Mouse (Mus musculus) heart, adult 2 months (tissue): ENCODE results near the gene Phf10.

Source experiments
- CTCF ChIP-seq: fragments of 200-600 bp; IDR thresholded peaks from 2 replicates; pipeline ENCODE4 v1.8.1; 2022; ENCODE audit warnings: antibody characterized with exemption, mild to moderate bottlenecking, moderate library complexity
- EP300 ChIP-seq: fragments of 200-500 bp; IDR thresholded peaks from 2 replicates; pipeline ENCODE4 v1.6.1; 2011; ENCODE audit warnings: low read depth, low read length, control low read depth; ENCODE audit not compliant: insufficient read depth
- POLR2A ChIP-seq: fragments of 200-500 bp; IDR thresholded peaks from 2 replicates; pipeline ENCODE4 v1.6.1; 2011; ENCODE audit warnings: mild to moderate bottlenecking, low read depth, low read length, control low read depth; ENCODE audit not compliant: insufficient read depth

DNA sequence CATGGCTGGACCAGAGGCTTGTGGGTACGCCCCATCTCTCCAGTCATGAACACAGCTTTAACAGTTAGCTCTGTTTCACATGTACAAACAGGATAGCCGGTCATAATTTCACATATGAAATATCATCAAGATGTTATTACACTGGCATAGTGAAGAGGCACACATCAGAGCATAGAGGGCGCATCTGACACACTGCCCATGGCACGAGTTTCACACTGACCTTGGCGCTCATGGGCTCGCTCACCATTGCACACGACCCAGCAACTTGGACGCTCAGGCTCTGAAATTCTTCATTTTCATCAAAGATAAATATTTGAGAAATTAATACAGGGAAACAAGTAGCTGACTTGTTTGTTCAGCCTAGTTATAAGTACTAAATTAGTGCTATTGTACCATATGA lies 43.2 kb downstream of the Phf10 start:
- TF ChIP-seq CTCF = no peak
- TF ChIP-seq EP300 = no peak
- no peak for TF ChIP-seq POLR2A
